Mouse (Mus musculus): Measurements from ENCODE around the gene Iqsec1. TPM values are rescaled to one million over a fixed set of nuclear protein-coding genes. Genes with fewer than 3 reads are reported as not detected.

Gene Iqsec1
- polyA plus RNA-seq, 1 experiment, result 46.1 TPM

- Histone ChIP-seq H3K36me3 (ENCODE audit: control insufficient read depth, insufficient read depth, low read length) (no peaks in the 10 kb centered on the region), H3K27ac (ENCODE audit: insufficient read depth, low read depth, low read length) (no peak overlapping the region), H3K4me3 (ENCODE audit: low read depth, low read length) (no peak overlapping the region), H3K27me3 (ENCODE audit: control insufficient read depth, insufficient read depth, low read length) (no peaks in the 10 kb centered on the region), H3K4me1 (ENCODE audit: control insufficient read depth, insufficient read depth, insufficient read length, low read length) (peaks cover 3% of the 10 kb centered on the region; the same call in 1 of the 2 replicates)
- 40% methylated on average over 2 of the region's 2 CpGs for WGBS
- TF ChIP-seq CTCF (IDR thresholded peaks at IDR 0.05; ENCODE audit: extremely low read depth, insufficient read length, insufficient replicate concordance, low read depth, low read length) (no peak), POLR2A (IDR thresholded peaks at IDR 0.05; ENCODE audit: low read depth, low read length) (no peak)
Measured at GRCm38 (mm10) chr6:90750091-90750490, 238.4 kb downstream of the Iqsec1 start.

DNA sequence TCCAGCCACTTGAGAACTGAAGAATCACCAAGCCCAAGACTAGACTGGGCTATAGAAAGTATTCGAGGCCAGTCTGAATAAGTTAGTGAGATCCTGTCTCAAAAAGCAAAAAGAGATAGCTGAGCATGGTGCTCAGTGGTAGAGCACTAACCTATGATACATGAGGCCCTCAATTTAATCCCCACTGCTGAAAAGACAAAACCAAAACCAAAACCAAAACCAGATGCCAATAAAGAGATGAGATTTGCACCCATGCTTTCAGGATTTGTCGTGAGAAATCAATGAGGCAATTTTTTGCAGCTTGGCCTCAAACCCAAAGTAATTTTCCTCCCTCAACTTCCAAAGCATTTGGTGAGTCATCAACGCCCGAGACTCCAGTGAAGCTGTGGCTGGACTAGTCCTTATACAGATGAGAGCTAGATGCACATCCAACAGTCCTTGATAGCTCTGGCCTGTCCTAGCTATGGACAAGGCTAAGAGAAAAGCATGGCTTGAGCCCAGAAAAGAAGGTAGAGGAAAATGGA lies 239.0 kb downstream of the Iqsec1 start:
- Histone ChIP-seq H3K27me3 (ENCODE audit: control insufficient read depth, insufficient read depth, low read length) (no peaks in the 10 kb centered on the region), H3K4me1 (ENCODE audit: control insufficient read depth, insufficient read depth, insufficient read length, low read length) (peaks cover 3% of the 10 kb centered on the region; the same call in 1 of the 2 replicates), H3K4me3 (ENCODE audit: low read depth, low read length) (no peak overlapping the region), H3K27ac (ENCODE audit: insufficient read depth, low read depth, low read length) (no peak overlapping the region), H3K36me3 (ENCODE audit: control insufficient read depth, insufficient read depth, low read length) (no peaks in the 10 kb centered on the region)
- WGBS, result 40% methylated on average over 4 of the region's 4 CpGs
- TF ChIP-seq POLR2A (IDR thresholded peaks at IDR 0.05; ENCODE audit: low read depth, low read length), result no peak
- no peak for TF ChIP-seq CTCF (IDR thresholded peaks at IDR 0.05; ENCODE audit: extremely low read depth, insufficient read length, insufficient replicate concordance, low read depth, low read length)

- no peak overlapping the region for H3K4me3 ChIP-seq (ENCODE audit: low read depth, low read length)
- H3K36me3 ChIP-seq (ENCODE audit: control insufficient read depth, insufficient read depth, low read length), result no peaks in the 10 kb centered on the region
- no peaks in the 10 kb centered on the region for H3K27me3 ChIP-seq (ENCODE audit: control insufficient read depth, insufficient read depth, low read length)
- peaks cover 3% of the 10 kb centered on the region; the same call in 1 of the 2 replicates for H3K4me1 ChIP-seq (ENCODE audit: control insufficient read depth, insufficient read depth, insufficient read length, low read length)
- TF ChIP-seq CTCF (IDR thresholded peaks at IDR 0.05; ENCODE audit: extremely low read depth, insufficient read length, insufficient replicate concordance, low read depth, low read length) (no peak), POLR2A (IDR thresholded peaks at IDR 0.05; ENCODE audit: low read depth, low read length) (no peak)
- H3K27ac ChIP-seq (ENCODE audit: insufficient read depth, low read depth, low read length), result no peak overlapping the region
Measured at GRCm38 (mm10) chr6:90748976-90749375, 239.5 kb downstream of the Iqsec1 start.

DNA sequence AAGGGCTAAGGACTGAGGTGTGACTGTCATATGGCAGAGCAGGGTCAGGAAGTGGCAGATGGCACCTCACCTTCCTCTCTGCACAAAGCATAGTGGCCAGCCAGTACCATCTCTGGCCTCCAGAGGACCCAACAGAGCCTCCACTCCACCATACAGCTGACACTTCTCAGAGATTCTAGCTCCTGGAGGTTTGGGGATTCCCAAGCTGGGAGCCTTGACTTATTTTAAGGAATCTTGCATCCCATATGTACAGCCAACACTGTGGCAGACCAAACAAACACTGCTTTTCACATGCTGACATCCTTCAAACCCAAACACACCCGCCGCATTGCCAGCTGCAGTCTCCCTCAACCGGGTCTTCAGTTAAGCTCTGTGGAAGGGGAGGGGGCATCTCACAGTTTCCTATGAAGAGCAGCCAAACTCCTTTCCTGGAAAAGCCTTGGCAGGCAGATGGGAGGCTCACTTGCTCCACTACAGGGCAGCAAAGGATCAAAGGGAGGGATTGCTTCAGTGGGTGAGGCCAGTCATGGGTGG lies 242.1 kb downstream of the Iqsec1 start:
- TF ChIP-seq CTCF (IDR thresholded peaks at IDR 0.05; ENCODE audit: extremely low read depth, insufficient read length, insufficient replicate concordance, low read depth, low read length) (no peak), POLR2A (IDR thresholded peaks at IDR 0.05; ENCODE audit: low read depth, low read length) (no peak)
- Histone ChIP-seq H3K36me3 (ENCODE audit: control insufficient read depth, insufficient read depth, low read length) (no peaks in the 10 kb centered on the region), H3K4me1 (ENCODE audit: control insufficient read depth, insufficient read depth, insufficient read length, low read length) (peaks cover 3% of the 10 kb centered on the region; the same call in 1 of the 2 replicates), H3K27me3 (ENCODE audit: control insufficient read depth, insufficient read depth, low read length) (no peaks in the 10 kb centered on the region), H3K27ac (ENCODE audit: insufficient read depth, low read depth, low read length) (no peak overlapping the region), H3K4me3 (ENCODE audit: low read depth, low read length) (no peak overlapping the region)
- WGBS, result 67% methylated on average over 3 of the region's 3 CpGs

DNA sequence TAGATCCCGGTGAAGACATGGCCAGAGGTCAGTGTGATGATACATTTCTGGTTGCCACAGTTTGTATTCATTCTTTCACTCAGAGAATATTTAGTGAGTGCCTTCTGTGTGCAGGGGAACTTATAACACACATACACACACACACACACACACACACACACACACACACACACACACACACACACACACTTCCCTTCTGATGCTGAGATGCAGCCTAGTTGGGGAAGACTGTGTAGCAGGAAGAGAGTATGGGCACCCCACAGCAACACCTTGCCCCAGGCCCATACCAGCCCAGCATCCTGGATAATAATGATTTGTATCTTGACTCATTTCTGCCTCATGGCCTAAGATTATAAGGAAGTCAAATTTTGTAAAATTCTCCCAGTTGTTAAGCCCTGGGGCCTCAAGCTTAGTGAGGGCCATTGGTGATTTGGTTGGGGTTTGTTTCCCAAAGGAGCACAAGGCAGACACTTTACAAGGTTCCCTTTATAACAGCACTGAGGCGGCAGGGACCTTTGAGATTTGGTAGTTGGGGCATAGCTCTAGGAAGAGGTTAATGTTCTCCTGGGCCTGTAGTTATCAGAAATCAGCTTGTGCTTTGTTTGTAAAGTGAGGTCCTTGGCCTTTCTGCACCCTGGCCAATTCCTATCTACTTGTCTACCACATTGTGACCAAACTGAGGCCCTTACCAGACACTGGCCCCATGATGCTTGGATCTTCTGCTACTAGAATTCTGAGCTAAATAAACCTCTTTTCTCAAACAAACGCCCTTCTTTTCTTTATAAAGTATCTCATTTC lies 242.9 kb downstream of the Iqsec1 start:
- TF ChIP-seq CTCF (IDR thresholded peaks at IDR 0.05; ENCODE audit: extremely low read depth, insufficient read length, insufficient replicate concordance, low read depth, low read length), result no peak
- no peak for TF ChIP-seq POLR2A (IDR thresholded peaks at IDR 0.05; ENCODE audit: low read depth, low read length)
- Histone ChIP-seq H3K4me1 (ENCODE audit: control insufficient read depth, insufficient read depth, insufficient read length, low read length) (peaks cover 3% of the 10 kb centered on the region; the same call in 1 of the 2 replicates), H3K27ac (ENCODE audit: insufficient read depth, low read depth, low read length) (no peak overlapping the region), H3K4me3 (ENCODE audit: low read depth, low read length) (no peak overlapping the region), H3K36me3 (ENCODE audit: control insufficient read depth, insufficient read depth, low read length) (no peaks in the 10 kb centered on the region), H3K27me3 (ENCODE audit: control insufficient read depth, insufficient read depth, low read length) (no peaks in the 10 kb centered on the region)
- WGBS, result 55% methylated on average over 3 of the region's 3 CpGs

DNA sequence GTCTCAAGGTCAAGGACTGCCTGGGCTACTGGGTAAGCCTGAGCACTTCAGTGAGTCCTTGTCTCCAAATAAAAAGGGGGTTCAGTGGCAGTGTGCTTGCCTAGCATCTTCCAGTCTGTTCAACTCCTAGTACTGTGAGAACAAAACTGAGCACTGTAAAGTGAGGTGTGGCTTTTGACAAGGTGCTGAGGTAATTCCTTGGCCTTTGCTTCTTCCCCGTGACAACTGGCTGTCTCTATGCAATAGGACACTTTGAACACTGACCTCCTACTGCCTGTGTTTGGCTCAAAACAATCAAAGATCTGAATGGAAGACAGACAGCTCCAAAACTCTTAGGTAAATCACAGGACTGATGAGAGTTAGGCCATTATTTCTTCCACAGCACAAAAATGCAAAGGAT lies 246.0 kb downstream of the Iqsec1 start:
- Histone ChIP-seq H3K4me3 (ENCODE audit: low read depth, low read length) (no peak overlapping the region), H3K27me3 (ENCODE audit: control insufficient read depth, insufficient read depth, low read length) (no peaks in the 10 kb centered on the region), H3K36me3 (ENCODE audit: control insufficient read depth, insufficient read depth, low read length) (no peaks in the 10 kb centered on the region), H3K4me1 (ENCODE audit: control insufficient read depth, insufficient read depth, insufficient read length, low read length) (peaks cover 2% of the 10 kb centered on the region; the same call in 1 of the 2 replicates), H3K27ac (ENCODE audit: insufficient read depth, low read depth, low read length) (no peak overlapping the region)
- TF ChIP-seq POLR2A (IDR thresholded peaks at IDR 0.05; ENCODE audit: low read depth, low read length), result no peak
- TF ChIP-seq CTCF (IDR thresholded peaks at IDR 0.05; ENCODE audit: extremely low read depth, insufficient read length, insufficient replicate concordance, low read depth, low read length), result no peak
- WGBS, result 31% methylated on average over 1 of the region's 1 CpGs

DNA sequence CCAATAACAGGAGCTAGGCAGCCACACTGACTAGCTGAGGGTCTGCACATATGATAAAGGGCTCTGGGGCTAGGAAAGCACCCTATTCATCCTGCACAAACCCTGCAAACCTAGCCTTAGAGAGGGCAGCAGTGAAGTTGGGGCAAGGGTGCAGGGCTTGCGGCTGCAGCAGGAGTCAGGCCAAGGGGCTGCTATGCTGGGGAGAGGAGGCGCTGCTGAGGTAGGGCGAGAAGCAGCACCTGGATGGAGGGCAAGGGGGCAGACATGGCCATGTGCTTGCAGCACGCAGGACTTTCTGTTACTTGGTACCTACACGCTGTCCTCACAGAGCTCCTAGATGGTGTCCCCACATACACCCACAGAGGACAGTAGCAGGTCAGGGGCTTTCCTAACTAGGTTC lies 246.8 kb downstream of the Iqsec1 start:
- no peak for TF ChIP-seq CTCF (IDR thresholded peaks at IDR 0.05; ENCODE audit: extremely low read depth, insufficient read length, insufficient replicate concordance, low read depth, low read length)
- no peak for TF ChIP-seq POLR2A (IDR thresholded peaks at IDR 0.05; ENCODE audit: low read depth, low read length)
- no peaks in the 10 kb centered on the region for H3K27me3 ChIP-seq (ENCODE audit: control insufficient read depth, insufficient read depth, low read length)
- H3K4me1 ChIP-seq (ENCODE audit: control insufficient read depth, insufficient read depth, insufficient read length, low read length), result peaks cover 6% of the 10 kb centered on the region
- H3K4me3 ChIP-seq (ENCODE audit: low read depth, low read length), result no peak overlapping the region
- H3K27ac ChIP-seq (ENCODE audit: insufficient read depth, low read depth, low read length), result no peak overlapping the region
- 87% methylated on average over 5 of the region's 5 CpGs for WGBS
- H3K36me3 ChIP-seq (ENCODE audit: control insufficient read depth, insufficient read depth, low read length), result no peaks in the 10 kb centered on the region
